Mouse (Mus musculus): ENCODE measurements around the gene Thbd. TPM values are rescaled to one million over a fixed set of nuclear protein-coding genes. Genes with fewer than 3 reads are reported as not detected.

Gene Thbd
- polyA plus RNA-seq, 1 experiment from 2014 or later: 6.0 TPM

DNA sequence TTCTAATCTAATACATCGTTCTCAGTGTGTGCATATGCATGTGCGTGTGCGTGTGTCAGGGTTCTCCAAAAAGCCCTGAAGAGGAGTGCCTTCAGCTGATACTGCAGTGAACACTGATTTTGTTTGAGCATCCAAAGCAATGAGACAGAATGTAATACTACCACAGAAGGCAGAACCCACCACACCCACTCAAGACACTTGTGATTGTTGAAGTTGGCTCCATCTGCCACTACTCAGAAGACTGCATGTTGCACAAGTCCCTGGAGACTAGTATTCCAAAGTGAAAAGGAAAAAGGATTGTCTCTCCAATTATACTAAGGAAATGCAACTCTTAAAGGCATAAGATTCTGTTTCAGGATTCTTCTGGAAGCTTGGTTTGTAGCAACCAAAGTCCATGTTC, 43.5 kb downstream of the Thbd start:
- Histone ChIP-seq H3K27ac (ENCODE audit: low read depth, low read length) (no peak overlapping the region), H3K4me1 (replicated peaks; ENCODE audit: control insufficient read depth, insufficient read depth, low read length) (no peaks in the 10 kb centered on the region), H3K9ac (ENCODE audit: low read length) (no peak overlapping the region), H3K4me3 (ENCODE audit: low read depth, low read length) (no peak overlapping the region), H3K4me2 (ENCODE audit: low read depth, low read length, severe bottlenecking) (no peak overlapping the region), H3K36me3 (ENCODE audit: control insufficient read depth, insufficient read depth, low read length) (no peaks in the 10 kb centered on the region), H3K27me3 (ENCODE audit: control insufficient read depth, insufficient read depth, low read length) (no peaks in the 10 kb centered on the region), H3K9me3 (ENCODE audit: control insufficient read depth, low read length) (no peaks in the 10 kb centered on the region)
- ATAC-seq (replicated peaks; ENCODE audit: low FRiP score): no peak
- no peak for DNase-seq (ENCODE audit: low spot score)
- WGBS: 95% methylated on average over 3 of the region's 3 CpGs

- ATAC-seq (replicated peaks; ENCODE audit: low FRiP score) (no peak), DNase-seq (ENCODE audit: low spot score) (no peak)
- Histone ChIP-seq H3K4me2 (ENCODE audit: low read depth, low read length, severe bottlenecking) (no peak overlapping the region), H3K27ac (ENCODE audit: low read depth, low read length) (no peak overlapping the region), H3K4me1 (replicated peaks; ENCODE audit: control insufficient read depth, insufficient read depth, low read length) (no peaks in the 10 kb centered on the region), H3K9ac (ENCODE audit: low read length) (no peak overlapping the region), H3K36me3 (ENCODE audit: control insufficient read depth, insufficient read depth, low read length) (no peaks in the 10 kb centered on the region), H3K4me3 (ENCODE audit: low read depth, low read length) (no peak overlapping the region), H3K9me3 (ENCODE audit: control insufficient read depth, low read length) (no peaks in the 10 kb centered on the region), H3K27me3 (ENCODE audit: control insufficient read depth, insufficient read depth, low read length) (no peaks in the 10 kb centered on the region)
- WGBS: 95% methylated on average over 1 of the region's 1 CpGs
These were observed 50.8 kb downstream of the Thbd start for GRCm38 (mm10) chr2:148357145-148357544.

Other genes with a start within 250 kb of the Thbd start
- 0.52 and 1.1 TPM in 2 replicates for gene Sstr4, start 12.8 kb downstream of the Thbd start, polyA plus RNA-seq (2014; fragmentation: Nextera tagmentation; extraction: Ambion mirVana)
- 5.2 and 5.8 TPM in 2 replicates for gene Cd93, start 35.4 kb upstream of the Thbd start, polyA plus RNA-seq (2014; fragmentation: Nextera tagmentation; extraction: Ambion mirVana)

All from forebrain, embryonic 11.5 days (tissue).